Mouse (Mus musculus) CH12.LX (cell line): Measurements from ENCODE around the gene Stbd1.

Source experiments
- CTCF ChIP-seq, 2 experiments: IDR thresholded peaks in 1 of 2; conservative IDR thresholded peaks in 1 of 2; 2 replicates each; pipeline ENCODE4 v1.5.1; 2011 to 2012; ENCODE audit warnings: low read depth in 2 of 2, low read length in 2 of 2, improper control_type of control experiment in 1 of 2, inconsistent platforms in 1 of 2, mild to moderate bottlenecking in 1 of 2, moderate library complexity in 1 of 2
- ELF1 ChIP-seq: IDR thresholded peaks from 2 replicates; pipeline ENCODE4 v1.6.1; 2014; ENCODE audit warnings: low read depth, mild to moderate bottlenecking, inconsistent platforms, low read length, improper control_type of control experiment
- EP300 ChIP-seq: IDR thresholded peaks from 2 replicates; pipeline ENCODE4 v1.6.1; 2011; ENCODE audit warnings: low read length, improper control_type of control experiment
- ETS1 ChIP-seq: conservative IDR thresholded peaks from 2 replicates; pipeline ENCODE4 v1.6.1; 2012; ENCODE audit warnings: low read depth, mild to moderate bottlenecking, inconsistent platforms, low read length, improper control_type of control experiment, moderate library complexity
- KAT2A ChIP-seq: IDR thresholded peaks from 2 replicates; pipeline ENCODE4 v1.6.1; 2012; ENCODE audit warnings: low read length, improper control_type of control experiment, inconsistent platforms; ENCODE audit not compliant: insufficient replicate concordance
- MAX ChIP-seq: IDR thresholded peaks from 2 replicates; pipeline ENCODE4 v1.6.1; 2011; ENCODE audit warnings: low read length, improper control_type of control experiment
- MEF2A ChIP-seq: IDR thresholded peaks from 2 replicates; pipeline ENCODE4 v1.6.1; 2014; ENCODE audit warnings: low read depth, mild to moderate bottlenecking, inconsistent platforms, low read length, improper control_type of control experiment, borderline replicate concordance
- NELFE ChIP-seq: IDR thresholded peaks from 2 replicates; pipeline ENCODE4 v1.6.1; 2011; ENCODE audit warnings: low read depth, low read length, improper control_type of control experiment
- RCOR1 ChIP-seq: conservative IDR thresholded peaks from 2 replicates; pipeline ENCODE4 v1.6.1; 2012; ENCODE audit warnings: low read depth, mild to moderate bottlenecking, inconsistent platforms, low read length, improper control_type of control experiment
- SIN3A ChIP-seq: IDR thresholded peaks from 2 replicates; pipeline ENCODE4 v1.6.1; 2012; ENCODE audit warnings: low read length, improper control_type of control experiment, inconsistent platforms
- TCF12 ChIP-seq: IDR thresholded peaks from 2 replicates; pipeline ENCODE4 v1.6.1; 2014; ENCODE audit warnings: low read depth, mild to moderate bottlenecking, inconsistent platforms, low read length, improper control_type of control experiment
- USF2 ChIP-seq: conservative IDR thresholded peaks from 2 replicates; pipeline ENCODE4 v1.6.1; 2011; ENCODE audit warnings: low read depth, low read length, improper control_type of control experiment

GRCm38 (mm10) chr5:92579559-92579958 is 23.3 kb upstream of the Stbd1 start:
- no peak for TF ChIP-seq CTCF (conservative IDR thresholded peaks at IDR 0.05 in 1 of 2, IDR thresholded peaks at IDR 0.05 in 1 of 2; ENCODE audit: low read depth in 2 of 2, low read length in 2 of 2)
- TF ChIP-seq SIN3A, result no peak
- no peak for TF ChIP-seq EP300
- no peak for TF ChIP-seq NELFE
- TF ChIP-seq MEF2A, result no peak
- TF ChIP-seq TCF12, result no peak
- no peak for TF ChIP-seq KAT2A
- no peak for TF ChIP-seq ELF1
- no peak for TF ChIP-seq ETS1
- TF ChIP-seq USF2, result no peak
- TF ChIP-seq RCOR1, result no peak
- no peak for TF ChIP-seq MAX
